Mouse (Mus musculus) gastrocnemius, postnatal 10 days (tissue): ENCODE data around the gene Zbtb25. TPM values are rescaled to one million over a fixed set of nuclear protein-coding genes. Genes with fewer than 3 reads are reported as not detected.

Source experiments
- DNase-seq: peaks from one replicate; pipeline ENCODE4 v3.0.0; 2021; ENCODE audit warnings: mixed read lengths
- long read RNA-seq, 2 experiments: library from polyadenylated mRNA; stranded (forward); transcript quantifications; one replicate each; pipeline ENCODE4 v2.0.0; 2021
- total RNA-seq, 2 experiments: library from RNA; stranded (reverse); gene quantifications; 2 replicates each; pipeline ENCODE4 v1.2.3; 2021

The Zbtb25 gene
- 10 to 100 TPM; 10.6 to 11.0 TPM for total RNA-seq
- long read RNA-seq, experiment 1, partial matches to known transcripts: 0 of 6 reads
- long read RNA-seq, experiment 1, other reads (novel, unspliced or antisense): 3 of 6 reads
- long read RNA-seq, experiment 2, partial matches to known transcripts: 0 of 8 reads
- long read RNA-seq, experiment 2, other reads (novel, unspliced or antisense): 7 of 8 reads

DNA sequence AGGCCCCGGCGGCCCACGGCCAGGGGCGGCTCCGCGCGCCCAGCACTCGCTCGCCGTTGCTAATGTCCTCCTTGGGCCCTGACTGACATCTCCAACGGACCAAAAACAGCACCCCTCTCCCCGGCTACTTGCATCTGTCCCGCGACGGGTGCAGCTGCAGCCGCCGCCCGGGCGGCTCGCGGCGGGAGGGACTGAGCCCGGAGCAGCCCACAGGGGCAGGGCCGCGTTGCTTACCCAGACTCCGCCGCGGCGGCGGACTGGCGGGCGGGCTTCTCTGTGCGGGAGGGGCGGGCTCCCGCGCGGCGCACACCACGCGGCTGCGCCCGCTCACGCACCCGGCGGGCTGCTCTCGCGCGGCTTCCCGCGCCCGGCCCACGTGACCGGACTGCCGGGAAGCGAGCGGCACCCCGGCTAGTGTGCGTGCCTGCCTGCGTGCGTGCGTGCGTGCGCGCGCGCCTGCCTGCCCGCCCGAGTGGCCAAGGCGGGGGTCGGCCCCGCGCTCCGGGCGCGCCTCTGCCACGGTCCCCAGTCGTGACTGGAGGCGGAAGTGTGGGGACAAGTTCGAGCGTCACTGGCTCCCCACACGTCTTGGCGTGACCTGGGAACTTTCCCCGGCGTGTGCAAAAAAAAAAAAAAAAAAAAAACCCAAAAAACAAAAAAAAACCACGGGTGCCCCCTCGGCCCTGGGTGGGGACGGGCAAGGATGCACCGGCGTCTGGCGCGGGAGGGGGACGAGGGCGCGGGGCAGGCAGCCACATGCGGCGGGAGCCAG, at the start of gene Zbtb25:
Zbtb25 (minus strand) TSS at position 397 of the 772 bp plus-strand sequence.
- peak; percentile 87 for DNase-seq

- DNase-seq: no peak
Measured at GRCm38 (mm10) chr12:76418346-76418745, 48.9 kb upstream of the Zbtb25 start.

- peak; percentile 24 for DNase-seq
Measured at GRCm38 (mm10) chr12:76417433-76417854, 48.0 kb upstream of the Zbtb25 start, which contains the start of gene Ppp1r36. TSS of gene Ppp1r36 (plus strand) at chr12:76417538.

GRCm38 (mm10) chr12:76415383-76416010, 46.1 kb upstream of the Zbtb25 start:
- no peak for DNase-seq

DNA sequence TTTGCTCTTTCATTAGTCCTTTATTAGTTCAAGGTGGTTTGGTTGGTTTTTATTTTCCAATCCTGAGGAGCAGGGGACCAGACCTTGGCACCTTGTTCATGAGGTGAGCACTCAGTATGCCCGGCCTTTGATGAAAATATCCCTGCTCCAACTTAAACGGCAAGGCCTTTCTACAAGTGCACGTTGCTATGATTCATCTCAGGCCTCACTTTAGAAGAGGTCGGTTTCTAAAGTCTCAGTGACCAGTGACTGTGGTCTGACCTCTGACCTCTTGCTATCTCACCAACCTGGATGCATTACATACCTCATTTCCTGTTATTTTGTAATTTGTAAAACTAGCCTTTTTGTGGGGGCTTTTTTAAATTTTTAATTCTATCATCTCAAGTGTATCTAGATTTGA, 39.8 kb upstream of the Zbtb25 start:
- DNase-seq: no peak

GRCm38 (mm10) chr12:76407184-76407583, 37.8 kb upstream of the Zbtb25 start:
- DNase-seq: no peak

DNA sequence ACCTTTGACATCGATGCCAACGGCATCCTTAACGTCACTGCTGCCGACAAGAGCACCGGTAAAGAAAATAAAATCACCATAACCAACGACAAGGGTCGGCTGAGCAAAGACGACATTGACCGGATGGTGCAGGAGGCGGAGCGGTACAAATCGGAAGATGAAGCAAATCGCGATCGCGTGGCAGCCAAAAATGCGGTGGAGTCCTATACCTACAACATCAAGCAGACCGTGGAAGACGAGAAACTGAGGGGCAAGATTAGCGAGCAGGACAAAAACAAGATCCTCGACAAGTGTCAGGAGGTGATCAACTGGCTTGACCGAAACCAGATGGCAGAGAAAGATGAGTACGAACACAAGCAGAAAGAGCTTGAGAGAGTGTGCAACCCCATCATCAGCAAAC, 36.6 kb upstream of the Zbtb25 start:
- no peak for DNase-seq

- peak; percentile 28 for DNase-seq
Measured at GRCm38 (mm10) chr12:76405183-76405970, 36.0 kb upstream of the Zbtb25 start.

DNA sequence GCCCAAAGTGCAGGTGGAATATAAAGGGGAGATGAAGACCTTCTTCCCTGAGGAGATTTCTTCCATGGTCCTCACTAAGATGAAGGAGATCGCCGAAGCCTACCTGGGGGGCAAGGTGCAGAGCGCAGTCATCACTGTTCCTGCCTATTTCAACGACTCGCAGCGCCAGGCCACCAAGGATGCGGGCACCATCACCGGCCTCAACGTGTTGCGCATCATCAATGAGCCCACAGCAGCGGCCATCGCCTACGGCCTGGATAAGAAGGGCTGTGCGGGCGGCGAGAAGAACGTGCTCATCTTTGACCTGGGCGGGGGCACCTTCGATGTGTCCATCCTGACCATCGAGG, 35.4 kb upstream of the Zbtb25 start:
- DNase-seq: peak; percentile 26

- peak; percentile 99 for DNase-seq
Measured at GRCm38 (mm10) chr12:76403886-76404537, 34.6 kb upstream of the Zbtb25 start, which contains the start of gene Hspa2. TSS of gene Hspa2 (plus strand) at chr12:76404176.

GRCm38 (mm10) chr12:76402991-76403885, 33.8 kb upstream of the Zbtb25 start:
- no peak for DNase-seq

DNA sequence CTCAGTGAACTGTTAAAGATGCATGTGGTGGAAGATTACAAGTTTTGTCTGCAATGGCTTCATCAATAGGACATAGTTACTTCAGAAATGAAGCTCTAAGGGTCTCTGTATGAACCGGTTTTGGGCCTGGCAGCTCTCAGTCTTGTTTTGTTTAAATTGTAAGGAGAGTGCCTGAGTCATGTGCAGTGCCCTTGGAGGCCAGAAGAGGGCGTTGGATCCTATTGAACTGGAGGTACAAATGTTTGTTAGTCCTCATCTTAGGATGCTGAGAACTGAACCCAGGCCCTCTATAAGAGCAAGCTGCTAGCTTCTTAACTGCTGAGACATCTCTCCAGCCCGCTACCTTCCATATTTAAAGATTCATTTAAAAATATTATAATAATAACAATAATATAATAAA, 32.3 kb upstream of the Zbtb25 start:
- no peak for DNase-seq

DNA sequence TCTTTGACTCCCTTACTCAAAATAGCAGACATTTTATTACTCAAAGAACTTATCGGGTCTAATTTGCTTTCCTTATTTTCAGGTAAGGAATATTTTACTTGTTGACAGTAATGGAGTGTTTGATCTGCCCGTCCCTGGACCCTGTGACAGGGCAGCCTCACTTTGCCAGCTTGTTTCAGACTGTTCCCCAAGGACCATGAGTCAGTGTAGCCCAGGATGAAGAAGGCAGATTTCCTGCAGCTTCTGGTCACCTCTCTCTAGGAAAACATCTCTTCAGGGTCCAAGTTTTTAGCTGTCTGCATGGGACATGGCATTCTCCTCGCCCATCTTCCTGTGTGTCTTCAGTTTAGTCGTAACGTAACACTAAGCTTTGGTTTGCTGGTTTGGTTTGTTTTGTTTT, 27.9 kb upstream of the Zbtb25 start:
- DNase-seq: no peak

DNA sequence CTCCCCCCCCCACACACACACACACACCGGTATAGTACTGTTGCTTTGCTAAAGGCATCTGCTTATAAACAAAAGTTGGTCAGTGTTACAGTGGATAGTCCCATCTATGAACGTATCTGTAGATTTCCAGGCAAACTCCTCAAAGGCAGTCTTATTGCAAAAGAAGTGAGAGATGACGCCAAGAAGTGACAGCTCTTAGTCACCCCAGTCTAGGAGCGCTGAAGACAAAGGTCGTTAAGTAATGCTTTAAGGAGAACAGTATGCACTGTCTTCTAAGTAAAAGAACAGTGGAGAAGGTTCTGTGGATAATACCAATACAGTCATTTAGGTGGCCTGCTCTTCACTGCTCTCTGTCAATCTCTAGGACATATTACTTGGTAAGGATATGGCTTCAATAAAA, 23.6 kb upstream of the Zbtb25 start:
- DNase-seq: no peak

DNA sequence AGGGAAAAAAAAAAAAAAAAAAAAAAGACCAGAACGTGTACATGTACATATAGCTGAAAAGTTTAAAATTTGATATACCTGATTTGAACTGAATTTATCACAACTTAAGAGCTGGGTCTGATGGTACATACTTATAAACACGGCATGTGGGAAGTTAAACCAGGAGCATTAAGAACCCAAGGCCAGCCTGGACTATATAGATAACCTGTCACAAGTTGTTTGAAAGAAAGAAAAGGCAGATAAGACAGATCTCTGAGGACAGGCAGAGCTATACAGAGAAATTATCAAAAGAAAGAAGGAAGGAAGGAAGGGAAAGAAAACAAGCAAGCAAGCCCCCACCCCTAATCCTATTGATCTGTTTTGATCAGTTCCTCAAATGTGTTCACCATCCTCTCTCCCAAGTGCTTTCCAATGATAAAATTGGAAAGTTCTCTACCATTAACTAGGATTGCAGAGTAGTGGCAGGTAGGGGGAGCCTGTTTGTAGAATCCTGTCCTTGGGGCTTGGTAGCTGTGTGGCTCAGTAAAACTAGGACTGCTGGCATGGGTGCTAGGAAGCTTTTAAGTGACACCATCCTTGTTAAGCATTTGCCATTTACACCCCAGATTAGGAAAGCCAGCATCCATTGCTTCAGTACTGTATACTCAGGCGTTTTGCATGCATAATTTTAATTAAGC, 22.3 kb upstream of the Zbtb25 start:
- no peak for DNase-seq

DNA sequence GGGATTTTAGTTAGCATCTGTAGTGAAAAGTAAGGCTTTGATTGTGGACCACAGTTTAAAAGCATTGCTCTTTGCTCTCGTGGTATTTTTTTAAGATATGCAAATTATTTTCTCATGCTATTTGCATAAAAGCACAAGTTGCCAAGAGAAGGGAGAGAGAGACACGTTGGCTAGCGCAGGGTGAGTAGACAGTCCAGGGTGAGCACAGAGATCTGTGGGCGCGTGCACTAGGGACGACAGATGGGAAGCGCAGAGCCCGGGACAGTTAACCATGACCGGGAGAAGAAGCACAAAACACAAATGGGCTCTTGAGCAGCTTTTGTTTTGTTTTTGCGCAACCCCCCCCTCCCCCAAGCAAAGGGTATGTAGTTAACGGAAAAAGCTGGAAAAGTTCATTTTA, 19.4 kb upstream of the Zbtb25 start:
- DNase-seq: no peak

GRCm38 (mm10) chr12:76385342-76385741, 15.9 kb upstream of the Zbtb25 start:
- no peak for DNase-seq

- no peak for DNase-seq
Measured at GRCm38 (mm10) chr12:76380151-76380550, 10.7 kb upstream of the Zbtb25 start.

- no peak for DNase-seq
Measured at GRCm38 (mm10) chr12:76378556-76378955, 9.2 kb upstream of the Zbtb25 start.

DNA sequence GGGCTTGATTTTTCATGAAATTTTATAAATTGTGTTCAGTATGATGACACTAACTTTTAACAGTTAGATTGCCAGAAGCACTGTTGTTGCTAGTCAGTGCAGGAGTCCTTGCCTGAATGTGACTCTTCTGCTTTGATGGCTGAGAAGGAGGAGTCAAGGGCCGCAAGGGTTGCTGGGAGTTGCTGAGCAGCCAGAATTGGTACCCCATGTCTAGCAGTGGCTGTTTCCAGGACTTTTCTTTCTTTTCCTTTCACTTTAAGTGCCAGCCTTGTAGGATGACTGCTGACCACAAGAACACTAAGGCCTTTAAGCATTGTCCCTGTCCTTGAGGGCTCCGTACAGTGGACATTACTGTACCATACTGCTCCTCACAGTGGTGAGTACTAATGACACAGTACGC, 8.3 kb upstream of the Zbtb25 start:
- no peak for DNase-seq
